Mouse (Mus musculus): ENCODE measurements at regions not wholly inside any gene's neighbourhood (a gene's known extent, or its start where the extent isn't known, plus 50 kb on each side); places are given as distances from the start of the nearest gene placed in this dataset.

GRCm38 (mm10) chr8:26725521-26725920, 251.6 kb upstream of the Zfp703 start:
- no peak for TF ChIP-seq POLR2AphosphoS5 (IDR thresholded peaks at IDR 0.05; ENCODE audit: insufficient replicate concordance, low read depth, low read length)
- no peak for TF ChIP-seq CTCF (IDR thresholded peaks at IDR 0.05; ENCODE audit: low read depth, low read length)
